Mouse (Mus musculus) cortical plate, adult 2 months (tissue): Measurements from ENCODE around the gene Mdm1.

Source experiments
- CTCF ChIP-seq: fragments of 200-500 bp; IDR thresholded peaks from 2 replicates; pipeline ENCODE4 v1.5.1; 2011; ENCODE audit warnings: mild to moderate bottlenecking, control low read depth, low read length; ENCODE audit not compliant: insufficient read depth; ENCODE audit errors: extremely low read depth
- POLR2A ChIP-seq: fragments of 200-500 bp; IDR thresholded peaks from 2 replicates; pipeline ENCODE4 v1.6.1; 2011; ENCODE audit warnings: mild to moderate bottlenecking, low read length, control low read depth; ENCODE audit not compliant: insufficient read depth; ENCODE audit errors: extremely low read depth

DNA sequence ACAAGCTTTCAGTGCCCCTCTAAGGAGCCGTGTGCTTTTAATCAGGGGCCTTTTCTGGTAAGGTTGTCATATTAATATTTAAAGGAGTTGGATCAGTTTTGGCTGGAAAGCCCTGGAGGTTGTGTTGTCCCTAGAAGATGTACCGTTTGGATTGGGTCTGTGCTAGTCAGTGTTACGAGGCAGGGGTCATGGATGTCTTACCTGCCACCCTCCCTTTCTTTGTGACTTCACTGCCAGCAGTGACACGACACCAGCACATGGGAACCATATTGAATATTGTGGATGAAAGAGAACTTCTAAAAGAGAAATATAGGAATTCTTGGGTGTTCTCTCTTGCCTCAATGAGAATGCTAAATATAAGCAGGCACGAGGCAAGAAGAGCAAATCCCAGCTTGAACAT is 7.8 kb downstream of the Mdm1 start:
- TF ChIP-seq POLR2A (no peak), CTCF (no peak)
